In the genomic region with DNA sequence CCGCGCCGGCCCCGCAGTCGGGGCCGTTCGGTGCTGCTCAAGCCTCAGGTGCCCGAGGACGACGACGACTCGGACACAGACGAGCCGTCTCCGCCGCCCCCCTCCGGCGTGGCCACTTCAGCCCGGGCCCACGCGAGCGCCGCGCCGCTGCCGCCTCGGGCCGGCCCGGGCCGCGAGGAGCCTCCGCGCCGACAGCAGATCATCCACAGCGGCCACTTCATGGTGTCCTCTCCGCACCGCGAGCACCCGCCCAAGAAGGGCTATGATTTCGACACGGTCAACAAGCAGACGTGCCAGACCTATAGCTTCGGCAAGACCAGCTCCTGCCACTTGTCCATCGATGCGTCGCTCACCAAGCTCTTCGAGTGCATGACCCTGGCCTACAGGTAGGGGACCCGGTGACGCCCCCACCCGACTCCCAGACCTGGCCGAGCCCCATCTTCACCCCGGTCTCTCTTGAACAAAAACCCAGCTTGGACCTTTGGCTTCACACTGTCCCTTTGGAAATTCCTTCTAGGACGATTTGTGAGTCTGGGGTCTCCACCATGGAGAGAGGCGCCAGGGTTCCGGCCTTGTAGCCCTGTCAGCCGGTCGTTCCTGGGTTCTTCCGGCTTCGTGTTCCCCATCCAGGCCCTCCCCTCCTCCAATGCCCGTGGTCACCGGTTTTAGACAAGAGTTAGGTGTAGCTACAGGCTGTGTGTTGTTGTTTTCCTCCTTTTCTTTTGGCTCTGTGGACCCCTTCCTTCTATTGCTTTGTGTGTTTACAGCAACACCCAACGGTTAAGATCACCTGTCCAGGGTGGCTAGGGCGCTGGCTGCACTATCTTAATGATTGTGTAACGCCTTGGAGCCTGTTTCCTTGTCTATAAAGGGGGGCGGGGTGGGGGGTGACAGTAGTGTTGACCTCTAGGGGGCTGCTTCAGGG, we compare ENCODE assay signal across 1 mouse cellular context.
TF ChIP-seq lines count a peak whose summit lies in the region.

No protein-coding gene starts in this region.

TF ChIP-seq in CH12.LX, 34 proteins besides CTCF, POLR2A, EP300 and RAD21 (continued from another document):
- TF ChIP-seq BHLHE40 (IDR thresholded peaks at IDR 0.05; ENCODE audit: low read depth, low read length), result no peak
- TF ChIP-seq E2F4 (IDR thresholded peaks at IDR 0.05; ENCODE audit: insufficient replicate concordance, low read depth, low read length), result no peak
- 0 out of 2 replicates have a peak, but pooled peaks have one; percentile 25 for TF ChIP-seq ELF1 (IDR thresholded peaks at IDR 0.05; ENCODE audit: low read depth, low read length)
- TF ChIP-seq JUND (conservative IDR thresholded peaks at IDR 0.05; ENCODE audit: low read depth, low read length), result no peak
- TF ChIP-seq ZMIZ1 (IDR thresholded peaks at IDR 0.05; ENCODE audit: low read depth, low read length), result no peak
- 0 out of 2 replicates have a peak, but pooled peaks have one; percentile 39 for TF ChIP-seq CHD1 (IDR thresholded peaks at IDR 0.05; ENCODE audit: low read depth, low read length)
- no peak for TF ChIP-seq ETS1 (conservative IDR thresholded peaks at IDR 0.05; ENCODE audit: low read depth, low read length)
- no peak for TF ChIP-seq SIN3A (IDR thresholded peaks at IDR 0.05; ENCODE audit: low read length)
TF ChIP-seq in CH12.LX: peak in this region for 3.
